ENCODE assay signal across 35 mouse cellular contexts in the genomic region with DNA sequence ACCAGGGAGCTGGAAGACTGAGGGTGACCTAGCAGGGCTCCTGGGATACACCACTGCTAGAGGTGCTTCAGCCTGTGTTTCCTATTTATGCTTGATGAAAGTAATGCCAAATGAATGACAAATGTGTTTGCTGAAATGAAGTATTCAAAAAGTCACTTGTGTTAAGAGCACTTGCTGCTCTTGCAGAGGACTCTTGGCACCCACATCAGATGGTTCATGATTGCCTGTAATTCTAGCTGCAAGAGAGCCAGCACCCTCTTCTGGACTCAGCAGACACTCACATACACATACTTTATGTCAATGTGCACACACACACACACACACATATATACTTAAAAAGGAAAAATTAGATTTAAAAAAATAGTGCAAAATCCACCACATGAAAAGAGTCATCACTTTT. TPM values are rescaled to one million over a fixed set of nuclear protein-coding genes. Genes with fewer than 3 reads are reported as not detected.
DNase-seq lines count a peak whose midpoint lies in the region; ATAC-seq and TF ChIP-seq lines count a peak whose summit lies in the region.
"Had no signal": no experiment of that assay in that cellular context is flagged by ENCODE, and none has a peak within 500 bp of the region (broad histone marks: within the 10 kb centered on the region; RNA-seq: fewer than 3 reads in every experiment).

No protein-coding gene starts in this region.

- no peak overlapping the region for H3K4me3 ChIP-seq in hindbrain, postnatal 0 days (ENCODE audit: low read length)
- no peak overlapping the region for H3K4me3 ChIP-seq in hindbrain, embryonic 16.5 days (ENCODE audit: low read length)
- no peak overlapping the region for H3K4me3 ChIP-seq in liver, postnatal 0 days (ENCODE audit: low read depth, low read length)
- no peak overlapping the region for H3K4me3 ChIP-seq in lung, adult 2 months (replicated peaks; ENCODE audit: extremely low read depth, low read depth, low read length)
- H3K4me3 ChIP-seq: embryonic facial prominence, embryonic 10.5 days; embryonic facial prominence, embryonic 15.5 days; forebrain, embryonic 12.5 days; heart, embryonic 13.5 days; hindbrain, embryonic 10.5 days; hindbrain, embryonic 15.5 days; intestine, embryonic 15.5 days; kidney, embryonic 15.5 days; liver, embryonic 15.5 days; megakaryocyte, embryonic 14.5 days; midbrain, embryonic 13.5 days had no signal

- H3K27ac ChIP-seq in hindbrain, postnatal 0 days = no peak overlapping the region
- no peak overlapping the region for H3K27ac ChIP-seq in hindbrain, embryonic 16.5 days (ENCODE audit: low read depth, low read length)
- H3K27ac ChIP-seq in liver, postnatal 0 days (ENCODE audit: low read depth) = no peak overlapping the region
- H3K27ac ChIP-seq: embryonic facial prominence, embryonic 10.5 days; embryonic facial prominence, embryonic 15.5 days; forebrain, embryonic 12.5 days; heart, embryonic 13.5 days; hindbrain, embryonic 10.5 days; hindbrain, embryonic 15.5 days; intestine, embryonic 15.5 days; kidney, embryonic 15.5 days; liver, embryonic 15.5 days; midbrain, embryonic 13.5 days had no signal

- no peak for ATAC-seq in hindbrain, postnatal 0 days
- no peak for ATAC-seq in hindbrain, embryonic 16.5 days
- ATAC-seq in liver, postnatal 0 days = no peak
- ATAC-seq: CD4-positive, CD25-positive, alpha-beta regulatory T cell, adult 4 months; intestine, embryonic 15.5 days; midbrain, embryonic 13.5 days had no signal

- no peaks in the 10 kb centered on the region for H3K9me3 ChIP-seq in hindbrain, postnatal 0 days (ENCODE audit: low read length)
- H3K9me3 ChIP-seq in hindbrain, embryonic 16.5 days (ENCODE audit: control insufficient read depth, low read length) = no peaks in the 10 kb centered on the region
- H3K9me3 ChIP-seq in liver, postnatal 0 days (ENCODE audit: low read length) = no peaks in the 10 kb centered on the region
- H3K9me3 ChIP-seq: embryonic facial prominence, embryonic 10.5 days; embryonic facial prominence, embryonic 15.5 days; forebrain, embryonic 12.5 days; heart, embryonic 13.5 days; hindbrain, embryonic 10.5 days; hindbrain, embryonic 15.5 days; intestine, embryonic 15.5 days; kidney, embryonic 15.5 days; liver, embryonic 15.5 days; megakaryocyte, embryonic 14.5 days; midbrain, embryonic 13.5 days had no signal

- H3K27me3 ChIP-seq in hindbrain, postnatal 0 days (ENCODE audit: insufficient read depth, low read length) = no peaks in the 10 kb centered on the region
- H3K27me3 ChIP-seq in hindbrain, embryonic 16.5 days (replicated peaks; ENCODE audit: control insufficient read depth, insufficient read depth, low read length) = no peaks in the 10 kb centered on the region
- H3K27me3 ChIP-seq in liver, postnatal 0 days (ENCODE audit: insufficient read depth, low read length) = no peaks in the 10 kb centered on the region
- H3K27me3 ChIP-seq: embryonic facial prominence, embryonic 15.5 days; forebrain, embryonic 12.5 days; heart, embryonic 13.5 days; hindbrain, embryonic 15.5 days; intestine, embryonic 15.5 days; liver, embryonic 15.5 days; midbrain, embryonic 13.5 days had no signal

- no peaks in the 10 kb centered on the region for H3K4me1 ChIP-seq in hindbrain, postnatal 0 days (ENCODE audit: insufficient read depth, low read length)
- no peaks in the 10 kb centered on the region for H3K4me1 ChIP-seq in hindbrain, embryonic 16.5 days (ENCODE audit: control insufficient read depth, insufficient read depth, low read depth, low read length)
- no peaks in the 10 kb centered on the region for H3K4me1 ChIP-seq in liver, postnatal 0 days (ENCODE audit: insufficient read depth)
- no peaks in the 10 kb centered on the region for H3K4me1 ChIP-seq in lung, adult 2 months (ENCODE audit: control insufficient read depth, insufficient read depth, low read length)
- H3K4me1 ChIP-seq: hindbrain, embryonic 15.5 days had no signal

- no peak for TF ChIP-seq POLR2A in lung, adult 2 months (IDR thresholded peaks at IDR 0.05; ENCODE audit: borderline replicate concordance, extremely low read depth, low read depth, low read length)

- TF ChIP-seq CTCF in hindbrain, postnatal 0 days (IDR thresholded peaks at IDR 0.05; ENCODE audit: low read depth) = peak; percentile 48
- peak; percentile 19; the same call in 1 of the 2 replicates for TF ChIP-seq CTCF in liver, postnatal 0 days (IDR thresholded peaks at IDR 0.05; ENCODE audit: low read depth)
- no peak for TF ChIP-seq CTCF in lung, adult 2 months (IDR thresholded peaks at IDR 0.05; ENCODE audit: insufficient read depth, low read length)

- TF ChIP-seq EP300 in liver, postnatal 0 days (IDR thresholded peaks at IDR 0.05; ENCODE audit: low read depth) = no peak

- peaks cover 22% of the 10 kb centered on the region for H3K36me3 ChIP-seq in hindbrain, postnatal 0 days (ENCODE audit: insufficient read depth, low read length)
- peaks cover 3% of the 10 kb centered on the region; the same call in 1 of the 2 replicates for H3K36me3 ChIP-seq in hindbrain, embryonic 16.5 days (ENCODE audit: control insufficient read depth, insufficient read depth, low read length)
- H3K36me3 ChIP-seq in liver, postnatal 0 days (replicated peaks; ENCODE audit: insufficient read depth, low read length) = no peaks in the 10 kb centered on the region
- H3K36me3 ChIP-seq: liver, embryonic 15.5 days had no signal

- H3K4me2 ChIP-seq in hindbrain, postnatal 0 days (ENCODE audit: low read depth, low read length) = no peak overlapping the region
- H3K4me2 ChIP-seq in hindbrain, embryonic 16.5 days (ENCODE audit: low read length) = no peak overlapping the region
- H3K4me2 ChIP-seq in liver, postnatal 0 days (ENCODE audit: low read depth, low read length) = no peak overlapping the region
- H3K4me2 ChIP-seq: embryonic facial prominence, embryonic 15.5 days; forebrain, embryonic 12.5 days; heart, embryonic 13.5 days; hindbrain, embryonic 15.5 days; intestine, embryonic 15.5 days; kidney, embryonic 15.5 days; liver, embryonic 15.5 days; midbrain, embryonic 13.5 days had no signal

- H3K9ac ChIP-seq in hindbrain, postnatal 0 days (replicated peaks; ENCODE audit: low read length) = no peak overlapping the region
- no peak overlapping the region for H3K9ac ChIP-seq in hindbrain, embryonic 16.5 days (ENCODE audit: low read depth, low read length)
- no peak overlapping the region for H3K9ac ChIP-seq in liver, postnatal 0 days (replicated peaks)
- H3K9ac ChIP-seq: embryonic facial prominence, embryonic 15.5 days; forebrain, embryonic 12.5 days; heart, embryonic 13.5 days; hindbrain, embryonic 15.5 days; intestine, embryonic 15.5 days; kidney, embryonic 15.5 days; liver, embryonic 15.5 days; midbrain, embryonic 13.5 days had no signal

- DNase-seq in hindbrain, postnatal 0 days (ENCODE audit: low spot score) = no peak
- no peak for DNase-seq in liver, postnatal 0 days
- DNase-seq in liver = no peak
- DNase-seq in lung, adult 2 months = peak; percentile 22
- DNase-seq in lung, postnatal 36 days = peak; percentile 79
- DNase-seq in urinary bladder, adult 18-20 months (ENCODE audit: low spot score in 2 of 2) = no peak
- DNase-seq: adrenal gland, postnatal 25 days; cerebellum, adult 18-20 months; cerebellum, postnatal 14 days; heart, postnatal 10 days; kidney, postnatal 36 days; layer of hippocampus, adult 9-11 months had no signal

RNA-seq across cellular contexts. Expression of gene Golt1a, which starts 17.0 kb away (rescaled TPM):
- not detected in 2 replicates for total RNA-seq in hindbrain, postnatal 0 days (2014; rRNA removed)
- 0.08 TPM in 1 of 2 replicates, not detected in the other for polyA plus RNA-seq in hindbrain, postnatal 0 days (2015; fragmentation: Nextera tagmentation; extraction: Ambion mirVana)
- polyA plus RNA-seq in hindbrain, embryonic 16.5 days (2015; fragmentation: Nextera tagmentation; extraction: Ambion mirVana) = not detected in 2 replicates
- 30.8 and 41.9 TPM in 2 replicates for polyA plus RNA-seq in liver, postnatal 0 days (2015; fragmentation: Nextera tagmentation; extraction: Ambion mirVana)
- 1.1 and 1.3 TPM in 2 replicates for polyA plus RNA-seq in lung, adult 2 months (2012; rRNA removed)
- total RNA-seq: gastrocnemius, postnatal 4 days; heart, adult 8-10 months; heart, postnatal 10 days; monocyte, adult 5-6 weeks had no signal
- polyA plus RNA-seq: CD4-positive, CD25-positive, alpha-beta regulatory T cell, adult 4 months; embryonic facial prominence, embryonic 10.5 days; forebrain, embryonic 12.5 days; hindbrain, embryonic 10.5 days; hindbrain, embryonic 15.5 days; limb, embryonic 11.5 days; midbrain, embryonic 13.5 days; neural tube, embryonic 14.5 days had no signal

RNA-seq across cellular contexts. Expression of gene Kiss1, which starts 29.1 kb away (rescaled TPM):
- total RNA-seq in hindbrain, postnatal 0 days (2014; rRNA removed) = not detected in 2 replicates
- polyA plus RNA-seq in hindbrain, postnatal 0 days (2015; fragmentation: Nextera tagmentation; extraction: Ambion mirVana) = 1.4 TPM in 1 of 2 replicates, not detected in the other
- polyA plus RNA-seq in hindbrain, embryonic 16.5 days (2015; fragmentation: Nextera tagmentation; extraction: Ambion mirVana) = not detected in 2 replicates
- polyA plus RNA-seq in liver, postnatal 0 days (2015; fragmentation: Nextera tagmentation; extraction: Ambion mirVana) = not detected in 2 replicates
- polyA plus RNA-seq in lung, adult 2 months (2012; rRNA removed) = 0.56 and 0.81 TPM in 2 replicates
- total RNA-seq: adrenal gland, adult 18-20 months; adrenal gland, postnatal 25 days; gastrocnemius, postnatal 4 days; heart, adult 8-10 months; heart, postnatal 10 days; liver, adult 2 months; monocyte, adult 5-6 weeks had no signal
- polyA plus RNA-seq: CD4-positive, CD25-positive, alpha-beta regulatory T cell, adult 4 months; embryonic facial prominence, embryonic 10.5 days; forebrain, embryonic 12.5 days; heart, embryonic 13.5 days; hindbrain, embryonic 10.5 days; intestine, embryonic 15.5 days; kidney, embryonic 15.5 days; limb, embryonic 11.5 days; liver, adult 2 months; liver, embryonic 15.5 days; midbrain, embryonic 13.5 days; neural tube, embryonic 14.5 days; stomach, embryonic 14.5 days; urinary bladder, adult 2 months had no signal

RNA-seq across cellular contexts. Expression of gene Ren1, which starts 57.7 kb away (rescaled TPM):
- total RNA-seq in hindbrain, postnatal 0 days (2014; rRNA removed) = 0.58 and 1.1 TPM in 2 replicates
- 1.6 and 1.7 TPM in 2 replicates for polyA plus RNA-seq in hindbrain, postnatal 0 days (2015; fragmentation: Nextera tagmentation; extraction: Ambion mirVana)
- 6.6 and 7.8 TPM in 2 replicates for polyA plus RNA-seq in hindbrain, embryonic 16.5 days (2015; fragmentation: Nextera tagmentation; extraction: Ambion mirVana)
- 0.64 and 0.88 TPM in 2 replicates for polyA plus RNA-seq in liver, postnatal 0 days (2015; fragmentation: Nextera tagmentation; extraction: Ambion mirVana)
- 0.07 TPM in 2 replicates for polyA plus RNA-seq in lung, adult 2 months (2012; rRNA removed)
- total RNA-seq: gastrocnemius, postnatal 4 days; left cerebral cortex, postnatal 14 days; liver, adult 2 months; monocyte, adult 5-6 weeks had no signal
- polyA plus RNA-seq: CD4-positive, CD25-positive, alpha-beta regulatory T cell, adult 4 months; embryonic facial prominence, embryonic 10.5 days; forebrain, embryonic 12.5 days; limb, embryonic 11.5 days; midbrain, embryonic 13.5 days had no signal

Comparison
In these comparisons a context has a peak if more than half of its experiments do, and no peak if none do; other contexts are left out.
1. DNase-seq: peak in lung, adult 2 months (single experiment) and lung, postnatal 36 days (single experiment); none in hindbrain, postnatal 0 days (single experiment), liver, postnatal 0 days (single experiment), liver (single experiment) and urinary bladder, adult 18-20 months (0 of 2).
2. RNA of gene Golt1a, which starts 17.0 kb away (polyA plus RNA-seq): 30.8 to 41.9 TPM in liver, postnatal 0 days; 1.1 to 1.3 TPM in lung, adult 2 months, 0.08 TPM in hindbrain, postnatal 0 days and not detected in hindbrain, embryonic 16.5 days; every median in the first group is over 10 times any median in the second.